Mouse (Mus musculus) megakaryocyte, embryonic 14.5 days (primary cell): ENCODE results near the gene Spryd7. TPM values are rescaled to one million over a fixed set of nuclear protein-coding genes. Genes with fewer than 3 reads are reported as not detected.

ENCODE experiments used
- H3K27me3 ChIP-seq: replicated peaks from 2 replicates; pipeline ENCODE3; 2012; ENCODE audit warnings: inconsistent platforms
- H3K36me3 ChIP-seq: replicated peaks from 2 replicates; pipeline ENCODE3; 2012; ENCODE audit warnings: low read length, inconsistent platforms, mixed read lengths
- H3K4me1 ChIP-seq: 2 replicates; pipeline ENCODE4 v1.6.1; 2012; ENCODE audit warnings: inconsistent platforms
- H3K4me3 ChIP-seq: replicated peaks from 2 replicates; pipeline ENCODE3; 2012; ENCODE audit warnings: moderate library complexity, mild to moderate bottlenecking, inconsistent platforms
- H3K9me3 ChIP-seq: 2 replicates; pipeline ENCODE4 v1.6.1; 2012; ENCODE audit warnings: inconsistent platforms
- FLI1 ChIP-seq: IDR thresholded peaks from 2 replicates; pipeline ENCODE4 v1.6.1; 2012; ENCODE audit warnings: low read length, inconsistent platforms, mixed read lengths
- GATA1 ChIP-seq: IDR thresholded peaks from 3 replicates; pipeline ENCODE4 v1.6.1; 2012; ENCODE audit warnings: mixed read lengths, low read length, inconsistent platforms, borderline replicate concordance
- polyA plus RNA-seq: library from polyadenylated mRNA; stranded (reverse); fragments of >175 nt; gene quantifications from 2 replicates; pipeline ENCODE4 v1.2.3, GENCODE M21; 2012; ENCODE audit warnings: low replicate concordance; ENCODE audit not compliant: insufficient read depth

The Spryd7 gene
- polyA plus RNA-seq, 1 experiment: 4.7 TPM

DNA sequence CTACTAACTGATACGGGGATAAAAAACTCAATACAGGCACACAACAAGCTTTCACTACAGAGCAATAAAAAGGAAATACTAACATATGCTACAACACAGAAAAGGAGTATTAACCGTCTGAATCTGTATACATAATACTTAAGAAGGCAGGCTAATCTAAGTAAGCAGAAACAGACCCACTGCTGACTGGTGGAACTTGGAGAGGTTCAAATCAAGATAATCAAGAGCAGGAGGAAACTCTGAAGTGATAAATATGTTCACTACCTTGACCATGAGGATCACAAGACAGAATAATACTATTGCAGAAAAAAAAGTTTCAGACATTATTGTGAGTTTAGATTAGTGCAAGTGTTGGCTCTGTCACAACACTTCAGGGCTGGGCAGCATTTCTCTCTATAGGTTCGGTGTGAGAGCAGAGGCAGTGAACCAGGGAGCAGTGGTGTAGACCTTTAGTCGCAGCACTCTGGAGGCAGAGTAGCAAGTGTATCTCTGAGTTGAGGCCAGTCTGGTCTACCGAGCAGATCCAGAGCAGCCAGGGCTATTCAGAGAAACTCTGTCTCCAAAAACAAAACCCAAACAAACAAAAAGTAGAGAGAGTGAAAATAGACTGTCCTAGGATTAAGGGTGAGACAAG lies 19.9 kb downstream of the Spryd7 start:
- TF ChIP-seq GATA1: no peak
- TF ChIP-seq FLI1: no peak
- H3K4me3 ChIP-seq: no peak overlapping the region
- peaks cover 11% of the 10 kb centered on the region; the same call in 1 of the 2 replicates for H3K4me1 ChIP-seq

DNA sequence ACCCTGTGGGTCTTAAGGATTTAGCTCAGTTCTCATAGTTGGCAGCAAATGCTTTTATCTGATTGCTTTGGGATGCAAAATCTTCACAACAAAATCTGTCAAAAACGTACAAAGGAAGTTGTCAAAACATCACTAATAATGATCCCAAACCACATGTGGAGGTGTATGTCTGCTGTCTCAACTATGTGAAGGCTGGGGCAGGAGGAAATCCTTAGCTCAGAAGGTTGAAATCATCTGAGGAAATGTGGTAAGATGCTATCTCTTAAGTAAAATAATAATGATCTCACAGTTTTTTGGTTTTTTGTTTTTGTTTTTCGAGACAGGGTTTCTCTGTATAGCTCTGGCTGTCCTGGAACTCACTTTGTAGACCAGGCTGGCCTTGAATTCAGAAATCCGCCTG lies 20.9 kb downstream of the Spryd7 start:
- TF ChIP-seq FLI1 (no peak), GATA1 (no peak)
- Histone ChIP-seq H3K9me3 (no peaks in the 10 kb centered on the region), H3K4me3 (no peak overlapping the region), H3K27me3 (no peaks in the 10 kb centered on the region), H3K36me3 (peaks cover 52% of the 10 kb centered on the region), H3K4me1 (peaks cover 19% of the 10 kb centered on the region)

More for the DNA sequence above, 19.9 kb downstream of the Spryd7 start:
- no peaks in the 10 kb centered on the region for H3K27me3 ChIP-seq
- no peaks in the 10 kb centered on the region for H3K9me3 ChIP-seq
- H3K36me3 ChIP-seq: peaks cover 52% of the 10 kb centered on the region

DNA sequence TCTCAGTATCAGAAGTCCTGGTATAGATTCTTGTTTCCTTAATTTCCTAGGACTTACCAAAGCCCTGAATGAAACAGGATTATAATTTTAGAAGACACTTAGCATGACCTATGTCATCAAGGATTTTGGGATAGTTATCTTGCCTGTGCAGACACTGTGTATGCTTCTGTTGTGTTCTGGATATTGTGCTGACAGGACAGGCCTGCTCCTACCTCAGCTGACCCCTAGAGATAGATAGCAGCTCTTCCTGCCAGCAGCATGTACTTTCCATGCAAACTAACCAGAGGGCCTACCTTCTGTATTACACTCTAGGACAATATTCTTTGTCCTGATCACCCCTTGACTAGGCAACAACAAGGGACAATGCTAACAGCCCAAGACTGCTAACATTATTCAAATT lies 25.7 kb downstream of the Spryd7 start:
- H3K9me3 ChIP-seq: no peaks in the 10 kb centered on the region
- H3K36me3 ChIP-seq: peaks cover 46% of the 10 kb centered on the region
- H3K27me3 ChIP-seq: no peaks in the 10 kb centered on the region
- no peak for TF ChIP-seq GATA1
- TF ChIP-seq FLI1: no peak
- H3K4me1 ChIP-seq: peaks cover 33% of the 10 kb centered on the region
- no peak overlapping the region for H3K4me3 ChIP-seq

DNA sequence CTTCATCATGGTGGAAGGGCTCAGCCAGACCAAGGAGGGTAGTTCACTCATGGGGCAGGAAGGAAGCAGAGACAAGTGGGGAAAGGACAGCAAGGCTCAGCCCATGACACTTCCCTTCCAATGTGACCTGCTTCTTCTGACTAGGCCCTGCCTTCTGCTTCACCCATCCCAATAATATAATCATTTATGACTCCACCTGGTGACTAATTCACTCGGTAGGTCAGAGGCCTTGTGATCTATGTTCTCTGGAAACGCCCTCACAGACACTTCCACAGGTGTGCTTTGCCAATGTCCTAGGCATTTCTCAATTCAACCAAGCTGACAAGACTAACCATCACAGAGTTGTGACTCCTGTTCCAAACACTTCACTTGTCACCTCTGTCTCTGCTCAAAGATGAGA lies 26.3 kb downstream of the Spryd7 start:
- Histone ChIP-seq H3K4me1 (peaks cover 33% of the 10 kb centered on the region), H3K36me3 (peaks cover 41% of the 10 kb centered on the region), H3K4me3 (peak overlapping the region; percentile 25), H3K27me3 (no peaks in the 10 kb centered on the region), H3K9me3 (no peaks in the 10 kb centered on the region)
- TF ChIP-seq FLI1 (no peak), GATA1 (no peak)

DNA sequence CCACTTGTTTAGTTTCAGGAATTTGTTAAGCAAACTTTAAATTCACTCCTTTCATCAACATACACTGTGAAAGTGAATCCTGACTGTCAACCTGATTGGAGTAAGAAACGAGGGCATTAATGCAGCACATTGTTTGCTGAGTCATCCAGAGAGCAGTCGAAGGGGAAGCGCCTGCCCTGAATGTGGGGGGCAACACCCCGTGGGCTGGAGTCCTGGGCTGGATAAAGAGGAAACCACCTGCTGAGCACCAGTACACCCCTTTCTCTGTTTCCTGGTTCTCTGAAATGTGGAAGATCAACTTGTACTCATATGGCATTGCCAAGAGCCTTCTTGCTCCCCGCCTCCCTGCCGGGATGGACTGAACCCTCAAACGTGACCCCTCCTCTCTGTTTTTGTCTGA lies 27.2 kb downstream of the Spryd7 start:
- TF ChIP-seq GATA1: no peak
- TF ChIP-seq FLI1: no peak
- H3K36me3 ChIP-seq: peaks cover 37% of the 10 kb centered on the region
- H3K9me3 ChIP-seq: no peaks in the 10 kb centered on the region
- H3K27me3 ChIP-seq: no peaks in the 10 kb centered on the region
- peak overlapping the region; percentile 60 for H3K4me3 ChIP-seq
- H3K4me1 ChIP-seq: peaks cover 37% of the 10 kb centered on the region

DNA sequence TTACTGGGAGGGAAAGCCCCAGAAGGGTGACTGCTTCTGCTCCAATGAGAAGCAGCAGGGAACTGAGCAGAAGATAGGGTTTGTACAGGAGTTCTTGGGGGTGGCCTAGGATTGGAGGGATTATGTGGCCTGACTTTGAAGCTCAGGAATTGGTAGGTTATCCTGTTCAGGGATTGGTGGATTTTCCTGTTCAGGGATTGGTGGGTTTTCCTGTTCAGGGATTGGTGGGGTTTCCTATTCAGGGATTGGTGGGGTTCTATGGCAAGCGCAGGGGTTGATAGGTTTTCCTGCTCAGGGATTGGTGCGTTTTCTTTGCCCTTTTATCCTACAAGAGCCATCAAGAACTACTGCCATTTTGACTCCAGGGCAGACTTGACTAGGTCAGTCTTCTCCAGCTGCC lies 30.7 kb downstream of the Spryd7 start:
- Histone ChIP-seq H3K4me3 (no peak overlapping the region), H3K4me1 (peaks cover 31% of the 10 kb centered on the region), H3K9me3 (no peaks in the 10 kb centered on the region), H3K36me3 (peaks cover 10% of the 10 kb centered on the region), H3K27me3 (no peaks in the 10 kb centered on the region)
- TF ChIP-seq FLI1 (no peak), GATA1 (no peak)

DNA sequence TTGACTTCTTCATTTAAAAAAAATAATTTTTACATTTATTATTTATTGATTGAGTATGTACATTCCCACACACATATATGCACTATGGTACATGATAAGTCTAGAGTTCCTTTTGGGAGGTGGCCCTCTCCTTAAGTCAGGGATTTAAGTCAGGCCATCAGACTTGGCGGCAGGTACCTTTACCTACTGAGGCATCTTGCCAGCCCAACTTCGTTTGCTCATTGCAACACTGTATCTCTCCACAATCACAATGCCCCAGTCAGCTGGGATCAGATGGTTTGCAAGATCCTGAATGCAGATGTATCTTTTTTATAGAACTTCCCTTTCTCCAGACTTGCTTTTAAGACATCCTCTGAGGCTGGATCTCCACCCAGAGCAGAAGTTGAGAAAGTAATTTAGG lies 32.9 kb downstream of the Spryd7 start:
- peaks cover 3% of the 10 kb centered on the region for H3K36me3 ChIP-seq
- no peak overlapping the region for H3K4me3 ChIP-seq
- H3K9me3 ChIP-seq: 0 out of 2 replicates have a peak, but pooled peaks cover 5% of the 10 kb centered on the region
- H3K4me1 ChIP-seq: peaks cover 24% of the 10 kb centered on the region
- TF ChIP-seq GATA1 (no peak), FLI1 (no peak)
- H3K27me3 ChIP-seq: no peaks in the 10 kb centered on the region

DNA sequence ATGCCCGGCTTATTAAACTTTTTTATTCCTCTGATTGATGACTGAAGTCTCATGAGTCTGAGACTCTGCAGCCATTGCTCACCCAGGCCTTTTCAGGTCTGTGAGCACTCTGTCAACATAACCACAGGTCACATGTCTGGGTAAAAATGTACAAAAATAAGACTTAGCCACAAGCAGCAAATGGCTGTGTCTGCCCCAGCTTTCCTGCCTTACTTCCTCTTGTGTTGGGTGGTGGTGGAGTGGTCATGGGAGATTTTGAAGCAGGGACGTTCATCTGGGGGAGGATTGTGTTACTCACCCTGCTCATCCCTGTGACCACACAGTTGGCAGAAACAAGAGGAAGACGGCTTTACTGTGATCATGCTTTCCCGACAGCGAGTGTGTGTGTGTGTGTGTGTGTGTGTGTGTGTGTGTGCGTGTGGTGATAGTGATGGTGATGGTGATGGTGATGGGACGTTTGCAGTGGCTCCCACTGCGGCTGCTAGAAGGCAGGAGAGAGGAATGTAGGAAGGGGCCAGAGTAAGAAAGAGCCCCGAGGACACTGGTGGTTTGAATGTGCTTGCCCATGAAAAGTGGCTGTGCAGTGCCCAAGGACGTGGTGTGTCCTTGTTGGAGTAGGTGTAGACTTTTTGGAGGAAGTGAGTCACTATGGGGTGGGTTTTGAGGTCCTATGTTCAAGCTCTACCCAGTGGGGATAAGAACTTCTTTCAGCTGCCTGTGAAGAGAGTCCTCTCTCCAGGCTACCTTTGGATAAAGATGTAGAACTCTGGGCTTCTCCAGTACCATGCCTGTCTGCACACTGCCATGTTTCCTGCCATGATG lies 37.8 kb downstream of the Spryd7 start:
- peaks cover 16% of the 10 kb centered on the region; the same call in 1 of the 2 replicates for H3K9me3 ChIP-seq
- no peaks in the 10 kb centered on the region for H3K27me3 ChIP-seq
- peaks cover 40% of the 10 kb centered on the region for H3K4me1 ChIP-seq
- peaks cover 5% of the 10 kb centered on the region for H3K36me3 ChIP-seq
- H3K4me3 ChIP-seq: peak overlapping the region; percentile 26
- TF ChIP-seq GATA1 (no peak), FLI1 (no peak)

DNA sequence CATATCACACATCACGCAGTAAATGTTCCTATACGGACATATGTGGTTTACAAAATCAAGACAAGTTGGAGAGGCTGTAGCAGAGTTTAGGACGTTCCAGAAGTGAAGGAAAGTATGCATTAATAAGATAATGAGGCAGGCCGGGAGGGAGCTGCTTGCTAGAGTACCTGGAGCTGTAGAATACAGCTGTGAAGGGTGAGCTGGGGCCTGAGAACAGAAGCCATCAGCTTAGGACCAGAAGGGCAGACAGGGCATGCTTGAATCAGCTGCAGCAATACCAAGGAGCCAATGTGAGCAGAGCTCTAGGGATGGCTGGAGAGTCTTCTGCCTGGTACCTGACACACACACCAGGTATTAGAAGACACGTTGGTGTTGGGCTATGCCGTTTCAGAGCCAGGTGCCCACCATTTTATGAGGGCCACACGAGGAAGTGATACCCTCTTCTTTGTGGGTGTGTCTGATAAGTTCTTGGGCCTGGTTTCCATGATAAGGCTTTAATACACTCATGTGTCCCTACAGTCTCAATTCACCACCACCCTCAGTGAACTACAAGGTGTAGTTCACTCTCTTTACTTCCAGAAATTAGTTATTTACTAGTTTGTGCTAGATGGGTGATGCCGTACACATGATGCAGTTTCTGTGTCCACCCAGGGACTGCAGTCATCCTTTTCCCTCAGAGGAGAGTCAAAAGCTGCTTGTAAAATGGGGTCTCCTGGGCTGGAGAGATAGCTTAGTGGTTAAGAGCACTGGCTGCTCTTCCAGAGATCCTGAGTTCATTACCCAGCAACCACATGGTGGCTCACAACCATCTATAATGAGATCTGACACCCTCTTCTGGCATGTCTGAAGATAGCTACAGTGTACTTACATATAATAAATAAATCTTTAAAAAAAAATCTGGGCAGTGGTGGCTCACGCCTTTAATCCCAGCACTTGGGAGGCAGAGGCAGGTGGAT lies 39.9 kb downstream of the Spryd7 start:
- Histone ChIP-seq H3K4me1 (peaks cover 40% of the 10 kb centered on the region), H3K27me3 (no peaks in the 10 kb centered on the region), H3K36me3 (peaks cover 5% of the 10 kb centered on the region), H3K9me3 (peaks cover 23% of the 10 kb centered on the region), H3K4me3 (peak overlapping the region; percentile 16)
- TF ChIP-seq FLI1: no peak
- no peak for TF ChIP-seq GATA1
